Mouse (Mus musculus): ENCODE results near the gene Sirt7. TPM values are rescaled to one million over a fixed set of nuclear protein-coding genes. Genes with fewer than 3 reads are reported as not detected.
A peak's percentile ranks its signal among the peaks of the same experiment; 100 is the strongest.

Gene Sirt7
- 67.9 and 138 TPM in 2 replicates for polyA plus RNA-seq (2011; ENCODE audit: insufficient read depth, insufficient read length, low replicate concordance, missing spikeins)

DNA sequence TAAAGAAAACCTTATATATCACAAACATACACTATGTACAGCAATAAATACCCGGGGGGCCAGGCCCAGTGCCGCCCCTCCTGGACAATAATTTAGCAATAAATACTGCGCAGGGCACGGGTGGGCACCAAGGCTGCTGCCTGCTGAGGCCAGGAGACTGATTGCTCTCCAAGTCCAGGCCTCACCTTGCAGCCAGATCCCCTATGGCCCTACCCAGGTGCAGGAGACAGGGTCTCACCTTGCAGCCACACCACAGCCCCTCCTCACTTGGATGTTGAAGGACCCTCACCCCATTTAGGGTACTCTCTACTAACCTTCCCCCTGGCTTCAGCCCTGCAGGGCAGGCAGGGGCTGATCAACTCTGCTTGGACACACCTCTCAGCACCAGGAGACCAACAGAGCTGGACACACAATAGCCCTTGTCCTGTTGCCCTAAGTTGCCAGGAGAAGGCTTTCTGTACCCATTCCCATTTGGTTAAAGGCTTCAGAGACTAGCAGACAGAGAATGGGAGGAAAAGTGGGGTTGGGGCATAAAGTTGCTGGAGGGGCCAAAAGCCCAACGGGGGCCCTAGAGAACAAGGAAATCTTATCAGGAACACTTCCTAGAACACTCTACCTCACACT lies at the start of gene Sirt7:
Gene Sirt7 (minus strand): TSS at position 89 of the 624 bp plus-strand sequence.
- Histone ChIP-seq H3K4me1 (ENCODE audit: control insufficient read depth, insufficient read depth, low read length) (peaks cover 10% of the 10 kb centered on the region), H3K27ac (ENCODE audit: control insufficient read depth, insufficient read depth, low read depth, low read length, poor library complexity) (peak within 1 kb of the TSS; percentile 95), H3K4me3 (replicated peaks; ENCODE audit: control insufficient read depth, low read depth, low read length) (peak within 1 kb of the TSS; percentile 85)
- WGBS, result 4% methylated on average over 5 of the region's 5 CpGs
- no peak for TF ChIP-seq POLR2A (IDR thresholded peaks at IDR 0.05; ENCODE audit: borderline replicate concordance, control insufficient read depth, low read depth, low read length)
- TF ChIP-seq CTCF (IDR thresholded peaks at IDR 0.05; ENCODE audit: control insufficient read depth, insufficient read depth, low read length), result no peak

DNA sequence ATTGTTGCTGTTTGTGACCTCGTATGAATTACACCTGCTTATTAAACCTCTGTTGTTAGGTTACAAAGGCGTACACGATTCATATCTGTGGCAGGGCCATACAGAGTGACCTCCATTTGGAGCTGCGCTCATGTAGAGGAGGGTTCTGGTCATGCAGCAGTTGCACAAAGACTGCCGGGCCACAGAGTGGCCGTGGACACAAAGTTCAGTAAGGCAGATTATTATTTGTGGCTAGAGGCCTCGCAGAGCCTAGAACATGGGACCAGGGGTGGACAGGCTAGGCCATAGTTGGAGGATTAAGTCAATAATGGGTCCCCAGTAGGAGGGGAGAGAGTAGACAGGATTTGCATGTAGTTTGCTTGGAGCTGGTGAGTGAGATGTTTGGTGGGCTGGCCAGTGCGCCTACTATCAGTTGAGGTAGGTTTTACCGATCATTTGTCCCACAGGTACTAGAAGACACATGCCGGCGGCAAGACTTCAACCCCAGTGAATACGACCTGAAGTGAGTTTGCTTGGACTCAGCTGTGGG lies 48.6 kb upstream of the Sirt7 start:
- H3K4me3 ChIP-seq (replicated peaks; ENCODE audit: control insufficient read depth, low read depth, low read length), result peak overlapping the region; percentile 84
- no peak for TF ChIP-seq CTCF (IDR thresholded peaks at IDR 0.05; ENCODE audit: control insufficient read depth, insufficient read depth, low read length)
- H3K27ac ChIP-seq (ENCODE audit: control insufficient read depth, insufficient read depth, low read depth, low read length, poor library complexity), result peak overlapping the region; percentile 96
- H3K4me1 ChIP-seq (ENCODE audit: control insufficient read depth, insufficient read depth, low read length), result peaks cover 2% of the 10 kb centered on the region; the same call in 1 of the 2 replicates
- 30% methylated on average over 12 of the region's 12 CpGs for WGBS

DNA sequence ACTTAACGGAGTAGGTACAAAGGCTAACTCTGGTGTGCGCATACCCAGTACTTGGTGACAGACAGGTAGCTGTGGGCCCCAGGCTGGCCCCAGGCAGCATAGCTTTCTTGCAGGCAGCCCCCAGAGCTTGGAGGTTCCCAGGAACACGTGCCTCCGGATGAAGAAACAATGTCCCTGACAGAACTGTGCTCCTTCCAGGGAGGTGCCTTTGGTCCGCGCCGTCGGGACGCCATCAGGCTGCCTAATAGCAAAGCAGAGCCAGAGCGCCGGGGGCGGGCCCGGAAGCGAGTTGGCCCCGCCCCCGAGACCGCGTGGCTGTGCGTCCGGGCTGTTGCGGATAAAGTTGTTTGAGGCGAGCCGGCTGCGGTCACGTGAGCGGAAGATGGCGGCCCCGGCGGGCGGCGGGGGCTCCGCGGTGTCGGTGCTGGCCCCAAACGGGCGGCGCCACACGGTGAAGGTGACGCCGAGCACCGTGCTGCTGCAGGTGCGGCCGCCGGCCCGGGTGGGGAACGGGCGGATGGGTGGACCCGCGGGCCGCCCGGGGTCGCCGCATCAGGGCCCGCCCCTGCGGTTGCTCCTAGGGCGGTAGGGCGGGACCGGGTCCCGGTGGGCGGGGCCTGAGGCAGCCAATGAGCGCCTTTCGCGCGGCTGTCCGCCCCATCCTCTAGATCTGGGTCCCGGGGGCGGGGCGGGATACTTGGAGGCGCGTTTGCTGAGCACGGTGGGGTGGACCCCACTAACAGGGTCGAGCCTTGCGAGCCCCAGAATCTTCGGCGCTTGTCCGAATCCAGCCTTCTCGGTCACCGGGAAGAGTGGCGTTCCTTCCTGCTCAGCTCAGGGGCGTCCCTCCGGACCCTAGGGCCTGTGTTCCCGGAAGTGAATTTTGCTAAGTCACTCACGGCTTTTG lies 47.9 kb upstream of the Sirt7 start, which contains the start of gene Aspscr1:
Gene Aspscr1 (plus strand): TSS at position 287 of the 907 bp plus-strand sequence.
- Histone ChIP-seq H3K4me1 (ENCODE audit: control insufficient read depth, insufficient read depth, low read length) (peaks cover 2% of the 10 kb centered on the region; the same call in 1 of the 2 replicates), H3K27ac (ENCODE audit: control insufficient read depth, insufficient read depth, low read depth, low read length, poor library complexity) (peak within 1 kb of the TSS; percentile 96), H3K4me3 (replicated peaks; ENCODE audit: control insufficient read depth, low read depth, low read length) (peak within 1 kb of the TSS; percentile 84)
- TF ChIP-seq CTCF (IDR thresholded peaks at IDR 0.05; ENCODE audit: control insufficient read depth, insufficient read depth, low read length), result no peak
- peak; percentile 72; the same call in 1 of the 2 replicates for TF ChIP-seq POLR2A (IDR thresholded peaks at IDR 0.05; ENCODE audit: borderline replicate concordance, control insufficient read depth, low read depth, low read length)
- 1% methylated on average over 83 of the region's 83 CpGs for WGBS

DNA sequence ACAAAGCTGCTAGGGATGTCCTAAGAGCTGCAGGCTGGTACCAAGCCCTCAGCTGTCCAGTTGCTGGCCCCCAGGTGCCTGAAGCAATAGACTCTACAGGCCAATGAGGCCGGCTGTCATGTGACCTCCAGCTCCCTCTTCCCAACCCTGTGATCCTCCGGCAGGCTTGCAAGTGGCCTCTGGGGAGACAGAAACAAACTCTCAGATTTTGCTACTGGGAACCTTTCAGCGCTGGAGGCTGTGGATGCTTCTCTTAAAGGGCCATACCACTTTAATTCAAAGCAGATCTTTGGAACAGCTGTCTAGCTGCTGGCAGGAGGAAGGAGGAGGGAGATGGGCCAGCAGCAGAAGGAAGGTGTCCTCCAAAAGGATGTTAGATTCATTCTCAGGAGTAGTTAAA lies 41.6 kb upstream of the Sirt7 start:
- 55% methylated on average over 3 of the region's 3 CpGs for WGBS
- TF ChIP-seq POLR2A (IDR thresholded peaks at IDR 0.05; ENCODE audit: borderline replicate concordance, control insufficient read depth, low read depth, low read length) (no peak), CTCF (IDR thresholded peaks at IDR 0.05; ENCODE audit: control insufficient read depth, insufficient read depth, low read length) (no peak)

DNA sequence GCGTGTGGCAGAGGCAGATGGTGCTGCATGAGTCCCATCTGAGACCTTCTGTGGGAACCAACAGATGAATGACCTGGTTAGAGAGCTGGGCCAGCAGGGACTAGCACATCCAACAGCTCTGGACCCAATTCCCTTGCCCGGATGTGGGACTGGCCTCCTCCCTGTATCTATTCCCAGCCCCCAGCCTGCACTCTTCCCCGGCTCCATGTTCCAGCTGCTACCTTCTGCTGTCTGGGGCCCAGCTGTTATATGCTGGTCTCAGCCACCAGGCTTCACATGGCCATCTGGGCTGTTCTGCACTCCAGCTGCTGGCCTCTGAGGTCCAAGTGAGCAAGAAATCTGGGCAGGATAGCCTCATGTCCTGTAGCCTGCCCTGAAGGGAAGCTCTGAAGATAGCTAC lies 40.4 kb upstream of the Sirt7 start:
- H3K4me3 ChIP-seq (replicated peaks; ENCODE audit: control insufficient read depth, low read depth, low read length), result no peak overlapping the region
- TF ChIP-seq CTCF (IDR thresholded peaks at IDR 0.05; ENCODE audit: control insufficient read depth, insufficient read depth, low read length) (no peak), POLR2A (IDR thresholded peaks at IDR 0.05; ENCODE audit: borderline replicate concordance, control insufficient read depth, low read depth, low read length) (no peak)
- no peaks in the 10 kb centered on the region for H3K4me1 ChIP-seq (ENCODE audit: control insufficient read depth, insufficient read depth, low read length)
- no peak overlapping the region for H3K27ac ChIP-seq (ENCODE audit: control insufficient read depth, insufficient read depth, low read depth, low read length, poor library complexity)
- WGBS, result 79% methylated on average over 3 of the region's 3 CpGs

More for the DNA sequence above, 41.6 kb upstream of the Sirt7 start:
- no peaks in the 10 kb centered on the region for H3K4me1 ChIP-seq (ENCODE audit: control insufficient read depth, insufficient read depth, low read length)
- H3K27ac ChIP-seq (ENCODE audit: control insufficient read depth, insufficient read depth, low read depth, low read length, poor library complexity), result no peak overlapping the region
- no peak overlapping the region for H3K4me3 ChIP-seq (replicated peaks; ENCODE audit: control insufficient read depth, low read depth, low read length)

DNA sequence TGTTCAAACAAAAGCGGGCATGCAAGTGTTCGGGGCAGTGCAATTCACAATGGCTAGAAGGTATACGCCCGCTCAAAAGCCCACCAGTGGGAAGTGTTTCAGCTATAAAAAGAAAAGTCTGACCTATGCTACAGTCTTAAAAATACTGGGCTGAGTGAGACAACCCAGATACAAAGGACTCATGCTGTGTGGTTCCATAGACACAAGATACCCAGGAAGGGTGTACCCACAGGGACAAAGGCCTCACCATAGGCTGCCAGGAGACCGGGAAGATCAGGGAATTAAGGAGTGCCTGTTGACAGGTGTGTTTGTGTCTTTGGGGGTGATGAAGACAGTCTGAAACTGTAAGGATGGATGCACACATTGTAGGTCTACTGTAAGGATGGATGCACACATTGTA lies 38.7 kb upstream of the Sirt7 start:
- Histone ChIP-seq H3K27ac (ENCODE audit: control insufficient read depth, insufficient read depth, low read depth, low read length, poor library complexity) (no peak overlapping the region), H3K4me1 (ENCODE audit: control insufficient read depth, insufficient read depth, low read length) (no peaks in the 10 kb centered on the region), H3K4me3 (replicated peaks; ENCODE audit: control insufficient read depth, low read depth, low read length) (no peak overlapping the region)
- 84% methylated on average over 5 of the region's 5 CpGs for WGBS
- TF ChIP-seq CTCF (IDR thresholded peaks at IDR 0.05; ENCODE audit: control insufficient read depth, insufficient read depth, low read length) (no peak), POLR2A (IDR thresholded peaks at IDR 0.05; ENCODE audit: borderline replicate concordance, control insufficient read depth, low read depth, low read length) (no peak)

- Histone ChIP-seq H3K4me1 (ENCODE audit: control insufficient read depth, insufficient read depth, low read length) (no peaks in the 10 kb centered on the region), H3K4me3 (replicated peaks; ENCODE audit: control insufficient read depth, low read depth, low read length) (no peak overlapping the region), H3K27ac (ENCODE audit: control insufficient read depth, insufficient read depth, low read depth, low read length, poor library complexity) (no peak overlapping the region)
- WGBS, result 75% methylated on average over 6 of the region's 6 CpGs
- TF ChIP-seq CTCF (IDR thresholded peaks at IDR 0.05; ENCODE audit: control insufficient read depth, insufficient read depth, low read length) (no peak), POLR2A (IDR thresholded peaks at IDR 0.05; ENCODE audit: borderline replicate concordance, control insufficient read depth, low read depth, low read length) (no peak)
Observed at GRCm38 (mm10) chr11:120662759-120663158, 37.7 kb upstream of the Sirt7 start.

DNA sequence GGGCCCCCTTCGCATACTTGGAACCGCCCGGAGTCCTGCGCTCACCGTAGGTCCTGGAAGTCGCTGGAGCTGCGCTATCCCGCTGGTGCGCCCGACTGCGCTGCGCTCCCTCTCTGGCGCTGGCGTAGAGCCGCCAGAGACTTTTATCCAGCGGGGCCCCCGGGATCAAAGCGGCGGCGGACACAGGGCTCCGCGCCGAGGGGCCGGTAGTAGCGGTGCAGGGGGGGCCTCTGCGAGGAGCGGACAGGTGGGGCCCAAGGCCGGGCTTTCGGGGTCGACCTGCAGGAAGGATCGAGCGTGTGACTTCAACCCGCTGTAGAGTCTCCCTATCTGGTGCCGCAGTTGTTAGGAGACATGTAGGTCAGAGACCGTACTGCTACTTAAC lies 36.0 kb upstream of the Sirt7 start, which contains the start of gene Notum:
Gene Notum (minus strand): TSS at position 100 of the 385 bp plus-strand sequence.
- WGBS, result 5% methylated on average over 35 of the region's 35 CpGs

More for the DNA sequence above, 36.0 kb upstream of the Sirt7 start, which contains the start of gene Notum:
- H3K27ac ChIP-seq (ENCODE audit: control insufficient read depth, insufficient read depth, low read depth, low read length, poor library complexity), result no peak within 1 kb of the TSS; the same call in 1 of the 2 replicates
- H3K4me1 ChIP-seq (ENCODE audit: control insufficient read depth, insufficient read depth, low read length), result no peaks in the 10 kb centered on the region
- H3K4me3 ChIP-seq (replicated peaks; ENCODE audit: control insufficient read depth, low read depth, low read length), result no peak within 1 kb of the TSS
- TF ChIP-seq CTCF (IDR thresholded peaks at IDR 0.05; ENCODE audit: control insufficient read depth, insufficient read depth, low read length) (no peak), POLR2A (IDR thresholded peaks at IDR 0.05; ENCODE audit: borderline replicate concordance, control insufficient read depth, low read depth, low read length) (no peak)
